Mouse (Mus musculus) cerebellum, postnatal 36 days (tissue): ENCODE measurements around the gene Gmeb2.

Source experiments
- DNase-seq, 2 experiments: peaks; one replicate each; pipeline ENCODE4 v3.0.0; 2021 to 2022; ENCODE audit warnings: mixed read lengths in 2 of 2

Gmeb2 gene

DNA sequence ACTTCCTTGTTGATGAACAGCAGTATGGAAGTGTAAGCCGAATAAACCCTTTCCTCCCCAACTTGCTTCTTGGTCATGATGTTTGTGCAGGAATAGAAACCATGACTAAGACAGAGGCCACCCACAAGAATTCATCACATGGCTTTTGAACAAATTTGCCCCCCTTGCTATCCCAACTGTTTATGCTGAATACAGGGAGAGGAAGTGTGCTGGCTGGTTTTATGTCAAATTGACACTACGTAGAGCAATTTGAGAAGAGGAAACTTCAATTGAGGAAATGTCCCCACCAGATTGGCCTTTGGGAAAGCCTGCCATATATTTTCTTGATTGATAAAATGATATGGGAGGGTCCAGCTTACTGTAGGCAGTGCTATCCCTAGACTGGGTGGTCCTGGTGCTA, 14.0 kb downstream of the Gmeb2 start:
- no peak for DNase-seq

DNA sequence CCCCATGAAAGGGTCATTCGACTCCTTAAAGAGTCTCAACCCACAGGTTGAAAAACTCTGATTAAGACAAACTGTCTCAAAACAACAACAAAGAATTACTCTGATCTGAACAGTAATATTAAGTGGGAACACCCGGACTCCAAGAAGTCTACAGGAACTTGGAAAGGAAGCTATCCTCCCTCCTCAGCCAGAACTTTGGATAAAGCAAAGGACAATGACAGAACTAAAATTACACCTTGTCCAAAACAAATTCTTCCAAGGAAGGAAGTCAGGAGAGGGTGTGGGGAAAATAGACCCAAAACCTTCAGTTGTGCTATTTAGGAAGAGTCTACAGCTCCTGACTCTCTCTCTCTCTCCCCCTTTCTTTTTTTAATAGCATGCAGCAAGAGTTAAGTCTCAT, 15.7 kb downstream of the Gmeb2 start:
- no peak for DNase-seq

DNA sequence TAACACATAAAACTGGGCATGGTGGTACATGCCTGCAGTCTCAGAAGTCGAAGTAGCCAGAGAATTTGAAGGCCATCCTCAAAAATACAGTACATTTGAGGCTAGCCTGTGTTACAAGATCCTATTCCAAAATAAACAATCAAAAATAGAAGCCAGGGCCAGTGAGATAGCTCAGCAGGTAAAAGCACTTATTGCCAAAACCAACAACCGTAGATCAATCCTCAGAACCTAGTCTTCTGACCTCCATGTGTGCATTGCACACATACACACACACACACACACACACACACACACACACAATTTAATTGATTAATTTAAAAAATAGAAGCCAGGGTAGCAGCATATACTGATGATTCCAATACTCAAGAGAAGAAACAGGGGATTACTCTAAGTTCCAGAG, 21.0 kb downstream of the Gmeb2 start:
- no peak for DNase-seq

DNA sequence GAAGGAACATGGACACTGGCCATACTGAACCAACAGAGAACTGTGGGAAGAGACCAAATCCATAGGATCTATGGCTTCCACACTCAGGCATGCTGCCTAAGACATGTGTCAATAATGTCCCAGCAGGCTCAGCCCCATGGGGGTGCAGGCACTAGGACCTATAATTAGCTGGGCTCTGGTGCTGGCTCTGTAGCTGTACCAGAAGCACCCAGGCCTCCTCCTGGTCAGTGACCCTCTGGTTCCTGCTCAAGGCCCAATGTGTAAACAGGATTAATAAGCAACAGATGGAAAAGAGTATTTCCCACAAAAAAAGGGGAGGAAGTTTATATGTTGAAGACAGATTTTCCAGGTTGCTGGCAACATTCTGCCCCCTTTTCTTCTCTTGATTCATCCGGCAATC, 34.6 kb downstream of the Gmeb2 start:
- no peak for DNase-seq

DNA sequence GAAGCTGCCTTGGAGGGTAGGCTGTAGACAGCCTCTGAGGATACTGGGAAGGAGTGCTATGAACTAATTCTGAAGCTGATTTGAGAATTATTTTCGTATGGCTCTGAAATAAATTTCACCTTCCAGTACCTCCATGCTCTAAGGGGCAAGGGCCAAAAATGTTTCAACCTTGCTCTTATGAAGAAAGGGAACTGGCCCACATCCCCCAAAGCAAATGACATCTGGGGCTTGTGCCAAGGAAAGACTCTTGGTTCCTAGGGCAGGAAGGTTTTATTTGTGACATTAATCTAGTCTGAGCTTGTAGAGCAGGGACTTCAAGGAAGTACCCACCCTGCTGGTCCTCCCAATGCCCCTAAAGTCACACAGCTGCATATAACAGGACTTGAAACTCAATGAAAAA, 36.0 kb downstream of the Gmeb2 start:
- no peak for DNase-seq

DNA sequence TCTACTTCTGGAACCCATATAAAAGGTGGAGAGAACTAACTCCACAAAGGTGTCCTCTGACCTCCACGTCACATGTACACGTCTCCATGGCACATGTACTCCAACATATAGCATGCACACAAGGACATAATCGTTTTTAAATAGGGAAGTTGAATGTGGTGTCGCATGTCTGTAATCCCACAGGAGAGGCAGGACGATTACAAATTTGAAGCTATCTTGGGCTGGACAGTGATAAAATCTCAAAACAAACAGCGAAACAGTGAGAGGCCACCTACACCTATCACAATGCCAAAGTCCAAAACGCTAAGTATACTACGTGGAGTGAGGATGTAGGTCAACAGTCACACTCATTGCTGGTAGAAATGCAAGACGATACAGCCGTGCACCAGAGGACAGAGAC, 38.6 kb downstream of the Gmeb2 start:
- DNase-seq, result no peak

DNA sequence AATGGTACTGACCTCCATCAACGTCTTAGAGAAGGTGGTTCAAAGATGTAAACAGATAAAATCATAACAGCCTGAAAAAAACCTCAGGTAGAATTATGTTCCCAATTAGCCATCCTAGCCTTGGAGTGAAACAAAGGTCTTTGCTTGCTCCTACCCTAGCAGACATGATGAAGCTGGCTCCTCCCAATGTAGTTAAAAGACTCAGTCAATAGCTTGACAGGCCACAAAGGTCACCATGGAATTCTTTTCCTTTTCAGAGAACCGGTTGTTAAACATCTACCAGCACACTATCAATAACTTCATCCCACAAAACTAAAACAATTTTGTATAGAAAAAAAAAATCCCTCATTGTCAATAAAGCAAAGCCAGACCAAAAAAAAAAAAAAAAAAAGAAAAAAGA, 42.8 kb downstream of the Gmeb2 start:
- DNase-seq, result no peak

DNA sequence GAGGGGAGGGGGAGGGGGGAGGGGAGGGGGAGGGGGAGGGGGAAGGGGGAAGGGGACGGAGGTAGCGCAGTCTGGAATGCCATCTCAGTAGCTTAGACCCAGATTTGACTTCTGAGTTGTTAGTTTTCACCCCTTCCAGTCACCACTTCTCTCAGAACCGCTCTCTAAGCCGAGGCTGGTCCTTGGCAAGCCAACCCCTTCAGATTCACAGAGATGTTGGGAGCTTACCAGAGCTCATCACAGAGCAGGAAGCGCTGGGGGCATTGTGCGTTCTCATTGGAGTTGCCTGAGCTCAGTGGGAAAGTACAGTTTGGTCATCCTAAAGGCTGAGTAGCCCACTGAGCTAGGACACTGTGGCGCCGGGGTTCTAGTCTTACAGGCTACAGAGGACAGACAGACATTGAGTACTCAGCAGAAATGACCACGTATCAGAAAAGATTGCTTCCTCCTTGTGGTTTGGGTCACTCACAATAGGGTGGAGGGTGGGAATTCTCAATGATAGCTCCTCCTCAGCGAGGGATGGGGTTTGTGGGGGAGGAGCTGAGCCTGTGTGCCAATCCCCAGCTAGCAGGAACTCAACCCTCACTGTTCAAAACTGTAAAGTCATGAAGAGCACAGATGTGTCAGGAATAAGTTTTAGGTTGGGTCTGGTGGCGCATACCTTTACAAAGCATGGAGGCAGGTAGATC, 44.0 kb downstream of the Gmeb2 start:
- no peak for DNase-seq

DNA sequence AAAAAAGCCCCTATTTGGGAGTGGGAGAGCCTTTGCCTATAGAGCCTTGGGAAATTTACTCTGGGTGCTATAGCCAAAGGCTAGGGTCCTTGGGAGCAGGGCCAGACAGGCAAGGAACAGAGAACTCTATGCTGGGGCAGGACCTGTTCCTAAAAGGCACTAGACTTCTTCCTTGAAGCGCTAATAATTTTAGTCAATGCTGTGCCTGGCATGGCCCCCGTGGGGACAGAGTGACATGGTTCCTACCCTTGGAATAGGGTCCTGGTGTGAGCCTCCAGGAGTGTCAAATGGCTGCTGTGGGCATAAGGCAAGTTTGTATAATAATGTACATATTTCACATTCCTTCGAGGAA, 45.5 kb downstream of the Gmeb2 start:
- no peak for DNase-seq

DNA sequence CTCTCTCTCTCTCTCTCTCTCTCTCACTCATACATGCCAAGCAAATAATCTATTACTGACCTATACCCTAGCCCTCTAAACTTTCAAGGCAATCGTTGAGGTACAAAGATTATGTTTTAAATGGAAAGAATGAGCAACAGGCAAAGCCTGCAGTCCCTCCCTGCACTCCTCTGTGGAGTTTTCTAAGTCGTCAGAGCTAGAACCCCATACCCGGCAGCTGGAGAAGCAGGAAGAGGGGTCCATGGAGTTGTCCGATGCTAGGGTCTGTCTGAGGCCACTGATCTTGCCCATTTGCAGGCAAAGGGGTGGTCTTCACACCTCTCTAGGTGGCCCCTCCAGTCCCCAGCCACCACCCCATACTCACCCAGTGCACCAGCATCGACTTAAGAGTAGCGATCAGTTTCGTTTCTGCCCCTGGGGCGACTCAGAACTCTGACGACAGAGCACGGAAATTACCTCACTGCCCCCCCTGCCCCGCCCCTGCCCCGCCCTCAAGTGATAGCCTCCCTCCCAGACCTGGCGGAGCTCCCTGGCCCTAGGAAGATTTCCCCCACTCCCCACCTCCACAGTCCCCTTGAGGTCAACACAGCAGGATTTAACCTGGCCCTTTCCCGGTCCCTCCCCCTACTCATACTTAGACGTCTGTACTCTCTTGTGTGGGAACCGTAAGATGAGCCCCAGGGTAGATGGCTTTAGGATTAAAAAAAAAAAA, 46.1 kb downstream of the Gmeb2 start, which contains the start of gene Helz2:
Helz2 (minus strand) TSS at position 426 of the 712 bp plus-strand sequence.
- DNase-seq, result no peak

DNA sequence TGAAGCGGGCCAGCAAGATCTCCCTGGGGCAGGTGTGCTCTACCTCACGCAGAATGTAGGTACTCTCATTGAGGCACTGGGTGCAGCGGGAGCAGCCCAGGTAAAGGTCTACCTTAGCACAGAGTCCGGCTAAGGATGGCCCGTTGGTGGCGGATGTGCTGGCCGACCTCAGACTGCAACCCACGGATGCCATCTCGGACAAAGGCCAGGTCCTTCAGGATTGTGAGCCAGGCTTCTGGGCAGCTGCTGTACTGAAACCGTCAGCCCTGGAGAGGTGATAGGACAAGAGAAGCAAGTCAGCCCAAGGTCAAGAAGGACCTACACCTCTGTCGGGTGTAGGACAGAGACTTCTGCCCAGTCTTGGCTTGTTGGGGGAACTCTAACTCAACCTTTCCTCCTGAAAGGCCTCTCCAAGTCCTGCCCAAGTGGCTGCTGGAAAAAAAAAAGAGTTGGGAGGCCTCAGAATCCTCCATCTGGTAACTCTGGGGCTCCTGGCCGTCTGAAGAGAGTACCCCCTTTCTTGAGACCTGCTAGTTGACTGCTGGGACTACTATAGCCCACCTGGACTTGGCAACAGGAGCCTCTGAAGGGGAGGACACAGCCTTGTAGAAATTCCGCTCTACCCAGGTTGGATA, 46.9 kb downstream of the Gmeb2 start:
- no peak for DNase-seq

DNA sequence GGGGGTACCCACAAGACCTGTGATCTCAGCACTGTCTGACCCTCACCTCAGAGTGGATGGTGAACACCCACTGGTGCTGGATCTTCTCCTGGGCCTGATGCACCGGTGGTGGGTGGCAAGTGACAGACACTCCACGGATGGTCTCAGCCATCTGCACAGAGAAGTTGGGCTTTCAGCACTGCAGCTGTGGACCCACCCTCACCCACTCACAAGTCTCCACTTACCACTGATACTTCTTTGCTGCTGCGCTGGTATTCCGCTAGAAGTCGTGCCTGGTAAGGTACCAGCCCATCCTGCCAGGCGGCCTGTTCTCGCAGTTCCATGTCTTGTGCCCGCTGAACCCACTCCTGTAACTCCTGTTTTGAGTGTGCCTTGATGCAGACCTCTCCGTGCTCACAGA, 48.6 kb downstream of the Gmeb2 start:
- DNase-seq, result no peak

DNA sequence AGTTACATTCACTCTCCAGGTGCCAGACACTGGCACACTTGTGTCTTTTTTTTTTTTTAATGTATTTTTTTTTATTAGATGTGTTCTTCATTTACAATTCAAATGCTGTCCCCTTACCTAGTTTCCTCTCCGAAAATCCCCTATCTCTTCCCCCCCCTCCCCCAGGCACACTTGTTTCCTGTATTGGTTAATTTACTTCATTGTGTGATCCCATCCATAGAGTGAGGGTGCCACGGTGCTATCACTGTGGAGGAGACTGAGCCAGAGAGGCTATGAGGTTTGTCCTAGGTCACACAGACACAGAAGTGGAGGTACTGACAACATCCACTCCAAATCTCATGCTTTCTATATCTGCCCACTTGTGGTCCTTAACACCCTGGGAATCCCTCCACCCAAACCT, 49.0 kb downstream of the Gmeb2 start:
- no peak for DNase-seq

DNA sequence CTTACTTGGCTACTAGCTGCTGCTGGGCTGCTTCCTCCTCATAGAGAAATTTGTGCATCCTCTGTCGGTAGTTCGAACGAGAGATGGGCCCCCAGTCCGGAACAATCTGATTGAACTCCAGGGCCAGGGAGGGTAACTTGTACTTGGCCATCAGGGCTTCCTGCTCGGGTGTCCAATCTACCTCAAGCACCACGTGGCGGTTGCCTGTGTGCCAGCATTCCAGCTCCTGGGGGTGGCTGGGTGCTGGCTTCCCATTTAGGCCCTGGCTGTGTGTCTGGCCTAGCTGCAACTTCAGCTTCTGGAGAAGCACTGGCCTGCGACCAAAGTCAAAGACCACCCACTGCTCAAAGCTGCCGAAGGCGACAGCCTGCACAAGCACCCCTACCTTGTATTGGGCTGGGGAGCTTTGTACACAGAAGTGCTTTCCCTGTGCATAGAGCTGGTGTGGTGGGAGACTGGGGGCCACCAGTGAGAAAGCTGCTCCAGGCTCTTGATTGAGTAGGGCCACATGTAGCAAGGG, 49.7 kb downstream of the Gmeb2 start:
- DNase-seq, result no peak

DNA sequence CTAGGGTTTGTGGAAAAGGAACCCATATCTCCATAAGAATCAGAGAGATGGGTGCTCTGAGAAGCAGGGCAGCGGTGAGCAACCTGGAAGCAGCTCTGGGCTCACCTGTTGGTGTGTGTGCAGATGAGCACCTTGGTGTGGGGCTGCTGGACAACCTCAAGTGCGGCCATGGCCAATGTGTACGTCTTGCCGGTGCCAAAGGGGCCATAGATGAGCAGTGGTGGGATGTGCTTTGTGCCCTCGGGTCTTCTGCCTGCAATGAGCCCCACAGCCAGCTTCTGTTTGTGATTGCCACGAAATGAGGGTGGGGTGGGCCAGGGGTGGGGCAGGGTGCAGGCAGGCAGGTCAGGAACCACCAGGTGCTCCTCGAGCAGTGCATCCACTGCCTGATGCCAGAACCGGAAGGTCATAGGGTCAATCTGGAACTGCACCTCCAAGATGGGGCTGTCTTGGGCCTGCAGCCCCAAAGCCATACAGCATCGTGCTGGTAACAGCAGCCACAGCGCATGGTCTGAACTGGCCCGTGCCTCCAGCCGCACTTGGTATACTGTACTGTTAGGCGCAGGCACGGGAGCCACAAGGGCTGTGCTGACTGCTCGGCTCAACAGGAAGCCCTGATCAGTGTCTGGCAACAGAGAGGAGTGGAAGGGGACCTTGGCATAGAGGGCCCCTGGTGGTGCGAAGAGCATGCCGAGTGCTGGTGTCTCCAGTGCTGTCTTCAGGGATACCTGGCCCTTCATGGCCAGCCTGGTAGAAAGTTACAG, 50.4 kb downstream of the Gmeb2 start:
- no peak for DNase-seq

DNA sequence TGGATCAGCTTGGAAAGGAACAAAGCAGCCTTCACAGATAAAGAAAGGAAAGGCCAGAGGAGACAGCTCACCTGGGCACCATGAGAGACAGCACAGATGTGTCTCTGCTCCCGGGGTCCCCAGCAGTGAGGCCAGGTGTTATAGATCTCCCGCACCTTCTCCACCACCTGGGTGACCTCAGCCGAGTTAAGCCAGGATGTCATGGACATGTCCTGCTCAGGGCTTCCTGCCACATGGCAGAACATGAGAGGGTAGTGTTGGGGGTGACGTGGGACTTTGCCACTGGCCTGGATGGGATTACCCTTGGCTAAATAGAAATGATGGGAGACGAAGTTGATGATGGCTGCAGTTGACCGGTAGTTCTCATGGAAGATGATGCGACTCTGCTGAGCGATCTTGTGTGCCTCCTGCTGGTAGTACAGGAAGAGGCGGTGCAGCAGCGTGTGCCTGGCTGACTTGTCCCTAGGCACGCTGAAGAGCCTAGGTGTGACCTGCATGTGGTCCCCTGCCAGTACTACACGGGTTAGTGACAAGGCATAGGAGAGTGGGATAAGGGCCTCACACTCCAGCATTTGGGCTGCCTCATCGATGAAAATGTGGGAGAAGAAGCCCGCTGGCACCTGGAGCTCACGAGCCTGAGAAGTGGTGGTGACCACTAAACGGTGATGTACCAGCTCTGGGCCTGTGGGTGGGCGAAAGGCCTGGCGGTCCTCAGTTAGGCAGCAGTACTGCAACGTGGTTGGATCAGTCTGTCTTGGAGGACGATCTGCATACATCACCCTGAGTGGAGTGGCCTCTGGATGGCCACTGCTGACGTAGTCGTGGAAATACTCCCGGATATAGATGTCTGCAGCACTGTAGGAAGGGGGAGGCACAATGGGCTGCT, 51.9 kb downstream of the Gmeb2 start:
- no peak for DNase-seq

DNA sequence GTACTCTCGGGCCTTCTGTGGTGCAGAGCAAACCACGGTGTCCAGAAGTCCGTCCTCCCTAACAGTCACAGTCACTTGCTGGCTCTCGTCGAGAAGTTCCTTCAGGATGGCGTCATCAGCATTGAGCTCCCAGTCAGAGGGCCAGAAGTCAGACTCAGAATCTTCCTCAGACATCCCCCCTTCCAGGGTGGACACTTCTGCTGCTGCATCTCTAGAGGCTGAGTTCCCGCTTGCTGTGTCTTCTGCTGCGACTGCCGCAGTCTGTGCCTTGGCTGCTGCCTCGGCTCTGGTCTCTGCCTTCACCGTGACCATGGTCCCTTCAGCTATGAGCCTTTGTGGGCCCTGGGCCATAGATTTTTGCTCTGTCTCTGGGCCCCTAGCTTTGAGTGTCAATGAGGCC, 53.2 kb downstream of the Gmeb2 start:
- no peak for DNase-seq

DNA sequence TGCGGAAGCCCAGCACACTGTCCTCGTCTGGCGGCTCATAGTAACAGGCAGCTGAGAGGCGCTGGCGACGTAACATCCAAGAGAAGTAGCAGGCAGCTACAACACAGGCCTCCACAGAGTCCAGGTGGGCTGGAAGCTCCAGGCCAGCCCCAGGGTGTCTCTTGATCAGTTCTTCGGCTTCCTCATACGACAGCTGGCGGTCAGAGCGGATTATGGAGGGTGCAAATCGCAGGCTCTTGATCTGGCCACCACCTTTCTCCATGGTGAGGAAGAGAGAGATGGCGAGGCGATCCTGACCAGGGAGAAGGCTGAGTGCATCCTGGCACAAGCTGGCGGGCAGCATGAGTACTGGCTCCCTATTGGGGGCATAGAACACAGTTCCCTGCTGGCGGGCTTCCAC, 54.4 kb downstream of the Gmeb2 start:
- no peak for DNase-seq

DNA sequence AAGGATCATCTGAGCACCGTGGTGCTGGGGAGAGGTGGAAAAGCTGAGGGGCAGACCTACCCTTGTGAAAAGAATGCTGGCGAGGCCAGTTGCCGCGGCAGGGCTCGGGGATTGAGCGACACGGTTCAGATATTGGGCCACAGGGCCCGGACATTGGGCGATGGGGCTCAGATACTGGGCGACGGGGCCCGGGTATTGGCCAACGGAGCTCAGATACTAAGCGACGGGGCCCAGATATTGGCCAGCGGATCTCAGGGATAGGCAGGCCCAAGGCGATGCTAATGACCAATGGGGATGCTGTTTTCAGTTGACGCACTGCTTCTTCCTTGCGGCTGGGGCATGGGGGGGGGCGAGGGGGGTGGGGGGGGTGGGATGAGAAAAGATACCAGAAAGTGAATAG, 56.7 kb downstream of the Gmeb2 start:
- peak; percentile 42 to 70 for DNase-seq

DNA sequence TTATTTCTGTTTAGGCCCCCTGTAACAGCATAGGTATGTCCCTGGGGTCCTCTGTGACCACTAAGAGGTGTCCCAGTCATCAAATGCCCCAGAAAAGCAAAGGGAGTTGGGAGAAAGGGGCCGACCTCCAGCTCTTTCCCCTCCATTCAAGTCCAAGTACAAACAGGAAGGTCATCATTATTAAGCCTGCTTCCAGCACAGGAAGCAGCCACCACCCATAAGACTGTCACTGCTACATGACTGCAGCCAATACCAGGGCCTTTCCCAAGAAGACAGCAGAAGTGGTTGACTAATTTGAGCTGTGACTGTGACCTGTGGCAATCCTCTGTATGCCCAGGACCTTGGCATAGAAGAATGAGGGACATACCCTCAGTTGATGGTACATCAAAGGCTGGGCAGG, 59.5 kb downstream of the Gmeb2 start:
- DNase-seq, result no peak

DNA sequence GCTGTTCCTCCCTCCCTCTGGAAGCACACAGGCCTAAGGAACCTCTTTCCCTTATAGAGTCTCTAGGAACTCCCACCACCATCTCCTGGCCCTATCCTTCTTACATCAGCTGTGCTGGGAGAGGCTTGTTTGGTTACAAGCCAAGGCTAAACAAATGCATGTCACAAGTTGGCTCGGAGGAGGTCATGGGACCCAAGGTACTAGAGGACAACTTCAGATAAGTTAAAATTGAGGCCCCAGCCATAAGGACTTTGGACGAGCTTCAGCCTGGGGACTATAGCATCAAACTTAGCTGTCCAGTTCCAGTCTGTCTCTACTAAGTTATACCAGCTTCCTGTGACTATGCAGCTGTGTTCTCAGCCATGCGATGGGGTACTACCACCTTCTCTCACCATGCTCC, 60.7 kb downstream of the Gmeb2 start:
- DNase-seq, result no peak

DNA sequence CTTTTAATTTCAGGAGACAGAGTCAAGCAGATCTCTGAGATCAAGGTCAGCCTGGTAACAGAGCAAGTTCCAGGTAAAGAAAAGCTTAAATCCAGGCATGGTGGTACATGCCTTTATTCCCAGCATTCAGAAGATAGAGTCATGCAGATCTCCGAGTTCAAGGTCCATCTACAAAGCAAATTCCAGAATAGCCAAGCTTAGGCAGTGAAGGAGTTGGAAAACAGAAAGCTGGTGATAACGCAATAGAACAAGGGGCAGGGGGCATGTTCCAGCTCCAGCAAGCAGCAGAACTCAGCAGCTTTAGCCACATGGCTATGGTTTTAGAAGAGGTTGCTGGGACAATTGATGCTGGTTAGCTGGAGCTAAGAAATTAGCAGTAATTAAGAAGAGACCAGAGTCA, 62.8 kb downstream of the Gmeb2 start:
- DNase-seq, result no peak
